Mouse (Mus musculus): ENCODE data around the gene Serpini1. TPM values are rescaled to one million over a fixed set of nuclear protein-coding genes. Genes with fewer than 3 reads are reported as not detected.

Serpini1 gene
- polyA plus RNA-seq, 1 experiment from 2014 or later = 177 TPM

DNA sequence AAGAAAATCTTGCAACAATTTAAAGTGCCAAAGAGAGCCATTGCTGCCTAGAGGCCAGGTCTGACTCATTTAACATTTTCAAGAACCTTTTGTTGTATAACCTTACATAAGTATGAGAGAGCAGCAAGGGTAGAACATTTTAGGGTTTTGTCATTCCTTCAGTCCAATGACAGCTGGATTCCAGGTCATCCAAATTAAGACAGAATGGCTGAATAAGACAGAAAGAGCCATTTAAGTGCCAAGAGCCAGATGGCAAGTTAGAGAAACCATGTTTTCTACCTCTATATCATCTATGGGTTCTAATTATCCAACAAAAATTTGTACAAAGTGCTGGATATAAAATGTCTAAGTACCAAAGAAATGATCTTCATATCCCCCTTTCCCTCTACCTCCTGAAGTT is 6.1 kb upstream of the Serpini1 start:
- Histone ChIP-seq H3K36me3 (replicated peaks; ENCODE audit: control insufficient read depth, insufficient read depth) (no peaks in the 10 kb centered on the region), H3K9ac (no peak overlapping the region), H3K27ac (no peak overlapping the region), H3K4me1 (replicated peaks; ENCODE audit: control insufficient read depth, insufficient read depth, low read length) (peaks cover 7% of the 10 kb centered on the region; the same call in 1 of the 2 replicates), H3K4me3 (replicated peaks; ENCODE audit: low read length) (no peak overlapping the region), H3K27me3 (ENCODE audit: control insufficient read depth, insufficient read depth, low read length) (no peaks in the 10 kb centered on the region), H3K4me2 (replicated peaks) (no peak overlapping the region), H3K9me3 (ENCODE audit: control insufficient read depth, low read length) (no peaks in the 10 kb centered on the region)
- DNase-seq (ENCODE audit: low spot score) (no peak), ATAC-seq (ENCODE audit: low FRiP score) (no peak)

DNA sequence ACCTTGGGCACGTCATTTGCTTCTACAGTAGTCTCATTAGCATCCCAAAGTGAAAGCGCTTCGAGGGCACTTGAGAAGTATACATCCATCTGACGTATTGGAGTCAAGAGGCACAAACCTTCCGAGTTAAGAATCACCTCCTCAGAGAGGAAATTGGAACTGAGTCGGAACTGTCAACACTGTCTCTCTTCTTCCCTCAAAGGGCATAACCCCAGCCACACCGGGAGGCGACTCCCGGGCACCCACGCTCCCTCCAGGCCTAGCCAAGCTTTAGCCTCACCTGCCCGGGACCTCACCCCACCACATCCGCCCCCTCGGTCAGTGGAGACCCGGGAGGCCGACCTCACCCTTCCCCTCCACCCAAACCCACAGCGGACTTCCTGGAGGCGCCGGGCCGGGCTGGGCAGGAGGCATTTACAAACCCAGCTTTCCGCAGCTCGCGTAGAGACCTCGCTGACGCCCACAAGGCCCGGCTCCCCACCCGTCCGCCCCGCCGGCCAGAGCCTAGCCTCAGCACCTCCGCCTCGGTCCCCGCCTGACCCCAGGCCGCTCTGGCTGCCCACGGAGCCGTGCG is 1.1 kb upstream of the Serpini1 start:
- Histone ChIP-seq H3K9ac (peak overlapping the region; percentile 78), H3K36me3 (replicated peaks; ENCODE audit: control insufficient read depth, insufficient read depth) (no peaks in the 10 kb centered on the region), H3K27ac (peak overlapping the region; percentile 72), H3K4me2 (replicated peaks) (peak overlapping the region; percentile 88), H3K4me3 (replicated peaks; ENCODE audit: low read length) (peak overlapping the region; percentile 94), H3K9me3 (ENCODE audit: control insufficient read depth, low read length) (no peaks in the 10 kb centered on the region), H3K4me1 (replicated peaks; ENCODE audit: control insufficient read depth, insufficient read depth, low read length) (peaks cover 19% of the 10 kb centered on the region; the same call in 1 of the 2 replicates), H3K27me3 (ENCODE audit: control insufficient read depth, insufficient read depth, low read length) (no peaks in the 10 kb centered on the region)
- ATAC-seq (ENCODE audit: low FRiP score) (peak; percentile 49; the same call in 1 of the 2 replicates), DNase-seq (ENCODE audit: low spot score) (no peak)
- under 1% methylated on average over 36 of the region's 36 CpGs for WGBS

DNA sequence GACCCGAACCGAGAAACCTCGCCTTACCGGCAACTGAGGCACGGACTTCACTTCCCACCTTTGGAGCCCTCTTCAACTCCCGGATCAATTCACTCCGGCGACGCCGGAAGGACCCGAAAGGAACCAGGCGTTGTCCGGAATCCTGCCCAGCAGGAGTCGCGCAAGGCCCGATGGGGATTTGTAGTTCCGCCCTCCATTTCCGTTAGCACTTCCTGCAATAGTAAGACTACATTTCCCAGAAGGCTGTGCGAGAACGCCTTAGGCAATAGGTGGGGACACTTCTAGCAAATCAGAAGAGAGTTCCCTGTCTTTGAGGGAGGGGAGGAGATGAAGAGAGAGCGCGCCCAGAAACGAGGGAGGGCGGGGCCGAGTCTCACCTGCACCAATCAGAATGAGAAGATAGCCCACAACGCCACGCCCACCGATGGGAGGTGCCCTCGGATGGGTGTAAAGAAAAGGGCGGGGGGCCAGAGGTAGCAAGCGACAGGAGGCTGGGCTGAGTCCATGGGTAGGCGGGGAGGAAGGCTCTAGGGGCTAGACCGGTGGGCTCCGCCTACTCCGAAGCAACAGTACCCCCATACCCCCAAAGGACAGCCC is 554 bp upstream of the Serpini1 start, which contains the start of gene Pdcd10:
Gene Pdcd10 (minus strand): TSS at position 162 of the 597 bp plus-strand sequence.
- no peaks in the 10 kb centered on the region for H3K9me3 ChIP-seq (ENCODE audit: control insufficient read depth, low read length)
- peak within 1 kb of the TSS; percentile 94 for H3K4me3 ChIP-seq (replicated peaks; ENCODE audit: low read length)
- peak within 1 kb of the TSS; percentile 78 for H3K27ac ChIP-seq
- no peaks in the 10 kb centered on the region for H3K27me3 ChIP-seq (ENCODE audit: control insufficient read depth, insufficient read depth, low read length)
- WGBS = under 1% methylated on average over 35 of the region's 35 CpGs
- peak within 1 kb of the TSS; percentile 88 for H3K4me2 ChIP-seq (replicated peaks)
- ATAC-seq (ENCODE audit: low FRiP score) = peak; percentile 97
- H3K36me3 ChIP-seq (replicated peaks; ENCODE audit: control insufficient read depth, insufficient read depth) = no peaks in the 10 kb centered on the region
- DNase-seq (ENCODE audit: low spot score) = peak; percentile 100
- peak within 1 kb of the TSS; percentile 78 for H3K9ac ChIP-seq
- peaks cover 19% of the 10 kb centered on the region; the same call in 1 of the 2 replicates for H3K4me1 ChIP-seq (replicated peaks; ENCODE audit: control insufficient read depth, insufficient read depth, low read length)

DNA sequence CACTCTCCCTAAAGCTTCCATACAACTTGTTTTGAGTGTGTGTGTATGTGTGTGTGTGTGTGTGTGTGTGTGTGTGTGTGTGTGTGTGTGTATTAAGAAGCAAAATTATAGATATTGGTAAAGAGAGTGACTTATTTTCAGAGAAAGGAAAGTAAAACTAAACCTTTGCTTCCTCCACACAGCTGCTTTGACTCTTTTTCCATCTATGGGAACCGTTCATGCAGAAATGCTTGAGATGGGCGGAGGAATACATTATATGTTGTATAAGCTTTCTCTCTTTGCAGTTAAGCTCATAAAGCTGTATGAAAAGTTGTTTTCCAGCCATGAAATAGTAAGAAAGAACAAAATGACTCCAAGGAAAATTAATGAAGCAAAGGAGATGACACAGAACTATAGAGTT is 16.7 kb downstream of the Serpini1 start:
- DNase-seq (ENCODE audit: low spot score) (no peak), ATAC-seq (ENCODE audit: low FRiP score) (no peak)
- Histone ChIP-seq H3K27me3 (ENCODE audit: control insufficient read depth, insufficient read depth, low read length) (no peaks in the 10 kb centered on the region), H3K4me3 (replicated peaks; ENCODE audit: low read length) (no peak overlapping the region), H3K4me2 (replicated peaks) (no peak overlapping the region), H3K9ac (no peak overlapping the region), H3K9me3 (ENCODE audit: control insufficient read depth, low read length) (no peaks in the 10 kb centered on the region), H3K36me3 (replicated peaks; ENCODE audit: control insufficient read depth, insufficient read depth) (no peaks in the 10 kb centered on the region), H3K27ac (no peak overlapping the region), H3K4me1 (replicated peaks; ENCODE audit: control insufficient read depth, insufficient read depth, low read length) (no peaks in the 10 kb centered on the region)
- 56% methylated on average over 2 of the region's 2 CpGs for WGBS

DNA sequence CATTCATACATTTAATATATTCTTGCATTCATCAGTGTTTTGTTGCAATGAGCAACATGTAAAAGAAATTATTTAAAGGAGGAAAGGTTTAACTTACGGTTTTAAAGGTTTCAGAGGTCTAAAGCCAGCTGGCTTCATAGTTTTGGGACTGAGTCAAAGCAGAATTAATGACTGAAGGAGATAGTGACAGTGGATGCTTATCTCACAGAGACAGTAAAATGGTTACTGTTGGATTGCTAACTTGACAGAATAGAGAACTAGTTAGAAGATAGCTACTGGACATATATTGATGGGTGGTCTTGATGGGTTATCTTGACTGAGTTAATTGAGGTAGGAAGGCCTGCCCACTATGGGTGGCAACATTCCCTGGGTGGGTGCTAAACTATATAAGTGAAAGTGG is 18.2 kb downstream of the Serpini1 start:
- DNase-seq (ENCODE audit: low spot score) (no peak), ATAC-seq (ENCODE audit: low FRiP score) (no peak)
- Histone ChIP-seq H3K27ac (no peak overlapping the region), H3K9ac (no peak overlapping the region), H3K4me1 (replicated peaks; ENCODE audit: control insufficient read depth, insufficient read depth, low read length) (no peaks in the 10 kb centered on the region), H3K27me3 (ENCODE audit: control insufficient read depth, insufficient read depth, low read length) (no peaks in the 10 kb centered on the region), H3K4me2 (replicated peaks) (no peak overlapping the region), H3K36me3 (replicated peaks; ENCODE audit: control insufficient read depth, insufficient read depth) (no peaks in the 10 kb centered on the region), H3K4me3 (replicated peaks; ENCODE audit: low read length) (no peak overlapping the region), H3K9me3 (ENCODE audit: control insufficient read depth, low read length) (no peaks in the 10 kb centered on the region)
- 86% methylated on average over 1 of the region's 1 CpGs for WGBS

DNA sequence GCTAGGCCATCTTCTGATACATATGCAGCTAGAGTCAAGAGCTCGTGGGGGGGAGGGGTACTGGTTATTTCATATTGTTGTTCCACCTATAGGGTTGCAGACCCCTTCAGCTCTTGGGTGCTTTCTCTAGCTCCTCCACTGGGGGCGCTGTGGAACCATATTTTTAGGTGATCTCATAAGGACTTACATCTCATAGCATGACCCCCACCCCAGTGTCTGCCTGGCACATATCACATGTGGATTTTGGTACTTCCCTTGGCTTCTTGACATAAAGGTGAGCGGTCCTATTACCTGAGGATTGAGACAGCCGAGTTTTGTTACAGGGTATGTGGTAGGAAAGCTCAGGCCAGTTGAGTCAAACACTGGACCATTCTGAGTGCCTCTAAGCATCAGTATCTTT is 22.0 kb downstream of the Serpini1 start:
- DNase-seq (ENCODE audit: low spot score) (no peak), ATAC-seq (ENCODE audit: low FRiP score) (no peak)
- Histone ChIP-seq H3K27ac (no peak overlapping the region), H3K27me3 (ENCODE audit: control insufficient read depth, insufficient read depth, low read length) (no peaks in the 10 kb centered on the region), H3K4me1 (replicated peaks; ENCODE audit: control insufficient read depth, insufficient read depth, low read length) (no peaks in the 10 kb centered on the region), H3K9ac (no peak overlapping the region), H3K36me3 (replicated peaks; ENCODE audit: control insufficient read depth, insufficient read depth) (no peaks in the 10 kb centered on the region), H3K9me3 (ENCODE audit: control insufficient read depth, low read length) (no peaks in the 10 kb centered on the region), H3K4me2 (replicated peaks) (no peak overlapping the region), H3K4me3 (replicated peaks; ENCODE audit: low read length) (no peak overlapping the region)
- 50% methylated on average over 4 of the region's 4 CpGs for WGBS

DNA sequence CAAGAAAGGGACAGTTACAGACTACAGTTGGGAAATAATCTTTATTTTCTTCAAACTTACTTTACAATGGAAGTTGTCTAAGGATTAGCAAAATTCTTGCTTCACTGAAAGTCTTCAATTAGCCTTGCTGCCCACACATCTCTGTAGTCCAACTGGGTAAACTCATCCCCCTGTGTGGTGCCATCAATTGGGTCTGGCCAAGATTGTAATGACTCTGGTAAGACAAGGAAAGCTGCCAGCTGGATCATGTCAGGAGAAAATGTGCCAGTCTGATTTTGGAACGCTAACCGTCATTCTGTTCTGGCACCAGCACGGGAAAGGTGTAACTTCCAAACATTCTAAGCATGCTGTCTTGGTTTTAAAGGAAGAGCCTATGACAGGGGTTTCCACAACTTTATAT is 25.9 kb downstream of the Serpini1 start:
- no peak for ATAC-seq (ENCODE audit: low FRiP score)
- 89% methylated on average over 3 of the region's 3 CpGs for WGBS
- no peak overlapping the region for H3K27ac ChIP-seq
- no peaks in the 10 kb centered on the region for H3K36me3 ChIP-seq (replicated peaks; ENCODE audit: control insufficient read depth, insufficient read depth)
- no peaks in the 10 kb centered on the region for H3K9me3 ChIP-seq (ENCODE audit: control insufficient read depth, low read length)
- no peak for DNase-seq (ENCODE audit: low spot score)
- H3K4me2 ChIP-seq (replicated peaks) = no peak overlapping the region
- H3K4me1 ChIP-seq (replicated peaks; ENCODE audit: control insufficient read depth, insufficient read depth, low read length) = no peaks in the 10 kb centered on the region
- H3K4me3 ChIP-seq (replicated peaks; ENCODE audit: low read length) = no peak overlapping the region
- no peak overlapping the region for H3K9ac ChIP-seq
- H3K27me3 ChIP-seq (ENCODE audit: control insufficient read depth, insufficient read depth, low read length) = no peaks in the 10 kb centered on the region

DNA sequence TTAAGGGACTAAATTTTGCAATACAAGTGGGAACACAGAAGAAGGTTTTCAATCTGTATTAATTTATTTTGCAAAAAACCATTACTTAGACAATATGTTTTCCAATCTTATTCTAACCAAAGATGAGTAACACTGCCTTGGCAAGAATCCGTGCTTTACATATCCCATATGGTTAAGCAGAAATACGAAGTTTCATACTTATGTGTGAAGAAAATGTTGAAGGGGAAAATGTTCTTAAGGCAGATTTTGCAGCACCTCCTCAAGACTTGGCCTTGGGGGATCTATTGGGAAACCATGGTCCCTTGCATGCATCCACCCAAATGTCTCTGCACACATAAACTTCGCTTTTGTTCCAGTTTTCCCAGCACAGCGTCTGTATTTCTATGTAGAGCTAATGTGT is 27.6 kb downstream of the Serpini1 start:
- no peaks in the 10 kb centered on the region for H3K27me3 ChIP-seq (ENCODE audit: control insufficient read depth, insufficient read depth, low read length)
- no peak overlapping the region for H3K4me3 ChIP-seq (replicated peaks; ENCODE audit: low read length)
- no peak overlapping the region for H3K27ac ChIP-seq
- H3K36me3 ChIP-seq (replicated peaks; ENCODE audit: control insufficient read depth, insufficient read depth) = no peaks in the 10 kb centered on the region
- no peaks in the 10 kb centered on the region for H3K4me1 ChIP-seq (replicated peaks; ENCODE audit: control insufficient read depth, insufficient read depth, low read length)
- no peak overlapping the region for H3K4me2 ChIP-seq (replicated peaks)
- no peak for DNase-seq (ENCODE audit: low spot score)
- ATAC-seq (ENCODE audit: low FRiP score) = no peak
- H3K9me3 ChIP-seq (ENCODE audit: control insufficient read depth, low read length) = no peaks in the 10 kb centered on the region
- 91% methylated on average over 4 of the region's 4 CpGs for WGBS
- no peak overlapping the region for H3K9ac ChIP-seq

DNA sequence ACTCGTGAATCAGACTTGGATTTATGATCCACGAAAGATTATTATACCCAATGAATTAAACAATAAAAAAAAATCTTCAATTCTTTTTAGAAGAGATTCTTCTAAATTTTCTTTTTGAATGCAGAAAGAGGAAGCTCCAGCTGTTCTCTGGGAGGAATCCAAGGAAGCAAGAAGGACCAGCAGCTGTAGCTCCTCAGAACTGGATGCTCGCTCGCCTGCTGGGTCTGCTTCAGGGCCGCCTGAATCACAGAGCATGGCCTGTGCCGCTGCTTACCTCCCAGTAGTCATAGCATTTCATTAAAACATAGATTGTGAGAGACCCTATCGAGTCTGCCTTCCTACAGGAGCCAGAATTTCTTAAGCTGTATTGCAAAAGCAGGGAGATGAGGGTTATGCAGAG is 53.7 kb downstream of the Serpini1 start:
- Histone ChIP-seq H3K4me2 (replicated peaks) (no peak overlapping the region), H3K27ac (no peak overlapping the region)

More for the DNA sequence above, 53.7 kb downstream of the Serpini1 start:
- Histone ChIP-seq H3K4me3 (replicated peaks; ENCODE audit: low read length) (no peak overlapping the region), H3K4me1 (replicated peaks; ENCODE audit: control insufficient read depth, insufficient read depth, low read length) (no peaks in the 10 kb centered on the region), H3K36me3 (replicated peaks; ENCODE audit: control insufficient read depth, insufficient read depth) (no peaks in the 10 kb centered on the region), H3K9me3 (ENCODE audit: control insufficient read depth, low read length) (no peaks in the 10 kb centered on the region), H3K27me3 (ENCODE audit: control insufficient read depth, insufficient read depth, low read length) (no peaks in the 10 kb centered on the region), H3K9ac (no peak overlapping the region)
- no peak for ATAC-seq (ENCODE audit: low FRiP score)
- 79% methylated on average over 7 of the region's 7 CpGs for WGBS
- DNase-seq (ENCODE audit: low spot score) = no peak
